Mouse (Mus musculus) erythroid progenitor cell, adult 5-6 weeks (primary cell): ENCODE measurements around the gene Hivep2. TPM values are rescaled to one million over a fixed set of nuclear protein-coding genes. Genes with fewer than 3 reads are reported as not detected.

Source experiments
- ATAC-seq: replicated peaks from 2 replicates; pipeline ENCODE4 v1.8.0; 2016; ENCODE audit warnings: moderate number of reproducible peaks, mild to moderate bottlenecking, moderate TSS enrichment, inconsistent platforms; ENCODE audit not compliant: poor library complexity, low FRiP score, severe bottlenecking
- total RNA-seq, 2 experiments: library from RNA; stranded (forward) in 1 of 2; stranded (reverse) in 1 of 2; fragments of 150-400 nt in 1 of 2; fragments of 186-747, 209-891 nt in 1 of 2; gene quantifications; 2 replicates each; pipeline versions ENCODE4 v1.2.3 to v1.2.4; 2015 to 2017; ENCODE audit warnings: low replicate concordance in 2 of 2

Hivep2 gene
- total RNA-seq (2015; ENCODE audit: low replicate concordance) (4.3 and 4.6 TPM in 2 replicates), total RNA-seq (2017; ENCODE audit: low replicate concordance) (1.3 and 1.5 TPM in 2 replicates)

DNA sequence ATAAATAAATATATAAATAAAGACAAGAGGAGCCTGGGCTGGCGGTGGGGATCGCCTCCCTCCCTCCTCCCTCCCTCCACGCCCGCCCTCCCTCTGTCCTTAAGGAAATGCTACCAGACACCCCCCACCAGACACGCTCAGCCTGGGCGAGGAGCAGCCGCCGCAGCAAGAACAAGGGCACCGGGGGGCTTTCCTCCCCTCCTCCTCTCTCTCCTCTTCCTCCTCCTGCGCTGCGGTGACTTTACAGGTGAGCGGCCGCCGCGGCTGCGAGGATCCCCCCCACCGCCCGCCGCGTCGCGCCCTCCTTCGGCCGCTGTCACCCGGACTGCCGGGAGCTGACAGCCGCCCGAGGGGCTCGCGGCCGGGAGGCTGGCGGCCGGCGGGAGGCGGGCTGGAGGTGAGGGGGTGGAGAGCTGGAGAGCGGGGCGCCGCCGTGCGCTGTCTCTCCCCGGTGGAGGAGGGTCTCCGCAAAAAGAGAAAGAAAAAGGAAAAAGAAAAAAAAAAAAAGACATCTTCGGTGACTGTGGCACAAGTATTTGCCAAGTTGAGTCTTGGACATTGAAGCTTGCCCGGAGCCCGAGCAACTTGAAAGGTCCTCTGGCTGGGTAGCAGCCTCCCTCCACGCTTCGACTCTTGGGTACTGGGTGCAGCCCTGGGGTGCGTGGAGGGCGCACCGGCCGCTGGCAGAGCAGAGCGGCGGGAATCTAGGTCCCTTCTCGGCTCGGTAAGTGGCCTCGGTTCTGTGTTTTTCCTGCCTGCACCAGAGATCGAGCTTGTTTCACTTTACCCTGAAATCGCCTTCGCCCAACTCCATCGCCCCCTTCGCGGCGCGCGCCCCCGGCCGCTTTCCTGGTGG is at the start of gene Hivep2:
Gene Hivep2, plus strand, starts transcription at position 102 of the 856 bp plus-strand sequence.
- no peak for ATAC-seq

DNA sequence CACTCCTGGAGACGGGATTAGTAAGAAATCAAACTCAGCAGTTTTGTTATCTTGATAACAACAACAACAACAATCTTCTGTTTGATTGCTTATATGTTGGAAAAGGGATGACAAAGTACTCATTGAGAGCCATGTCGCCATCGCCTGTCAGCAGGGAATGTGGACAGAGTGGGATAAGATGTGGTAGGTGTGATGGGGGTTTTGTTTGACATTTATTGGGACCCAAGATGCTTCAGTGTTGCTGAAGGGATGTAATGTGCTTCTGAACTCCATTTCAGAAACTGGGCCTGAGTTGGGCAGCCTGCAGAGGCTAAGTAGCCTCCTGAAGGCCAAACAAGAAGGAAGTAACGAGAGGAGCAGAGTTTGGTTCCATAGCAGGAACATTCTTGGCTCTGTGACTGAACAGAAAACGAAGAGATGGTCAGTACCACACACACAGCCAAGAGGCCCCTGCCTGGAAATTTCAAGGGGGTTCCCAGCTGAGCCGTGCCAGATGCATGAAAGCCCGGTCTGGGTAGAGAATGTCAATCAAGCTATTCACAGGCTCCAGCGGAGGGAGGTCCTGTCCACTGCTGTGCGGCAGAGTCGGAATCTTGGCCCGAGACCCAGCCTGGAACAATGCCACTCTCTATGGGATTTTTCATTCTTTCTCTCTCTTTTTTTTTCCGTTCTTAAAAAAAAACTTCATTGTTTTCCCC is 49.1 kb upstream of the Hivep2 start:
- no peak for ATAC-seq

DNA sequence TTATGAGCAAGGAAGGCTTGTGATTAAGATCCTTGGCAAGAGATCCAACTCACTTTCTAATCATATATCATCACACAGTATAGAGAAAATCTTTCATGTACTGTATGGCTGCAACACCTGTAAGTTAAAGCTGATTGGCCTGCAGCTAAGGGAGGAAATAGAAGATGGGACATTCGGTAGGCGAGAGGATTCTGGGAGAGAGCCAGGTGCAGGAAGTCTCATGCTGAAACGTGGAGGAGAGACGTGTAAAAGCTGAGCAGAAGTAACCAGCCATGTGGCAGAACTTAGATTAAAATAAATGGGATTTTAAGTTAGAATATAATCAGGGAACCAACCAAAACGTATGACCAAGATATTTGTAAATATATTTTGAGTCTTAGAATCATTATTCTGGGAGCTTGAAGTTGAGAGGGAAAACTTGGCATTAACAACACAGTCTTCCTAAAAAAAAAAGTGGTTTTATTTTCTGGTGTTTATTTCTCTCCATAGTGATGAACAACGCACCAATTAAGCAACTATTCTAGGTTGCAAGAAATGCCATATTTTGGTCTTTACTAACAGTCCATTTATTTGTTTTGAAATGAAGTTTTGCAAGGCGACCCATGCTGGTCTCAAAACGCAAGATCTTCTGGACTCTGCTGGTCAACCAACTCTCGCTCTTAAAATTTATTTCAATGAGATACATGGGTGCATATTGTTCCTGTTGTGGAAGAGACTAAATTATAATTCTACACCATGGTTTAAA is 44.1 kb upstream of the Hivep2 start:
- ATAC-seq = no peak

DNA sequence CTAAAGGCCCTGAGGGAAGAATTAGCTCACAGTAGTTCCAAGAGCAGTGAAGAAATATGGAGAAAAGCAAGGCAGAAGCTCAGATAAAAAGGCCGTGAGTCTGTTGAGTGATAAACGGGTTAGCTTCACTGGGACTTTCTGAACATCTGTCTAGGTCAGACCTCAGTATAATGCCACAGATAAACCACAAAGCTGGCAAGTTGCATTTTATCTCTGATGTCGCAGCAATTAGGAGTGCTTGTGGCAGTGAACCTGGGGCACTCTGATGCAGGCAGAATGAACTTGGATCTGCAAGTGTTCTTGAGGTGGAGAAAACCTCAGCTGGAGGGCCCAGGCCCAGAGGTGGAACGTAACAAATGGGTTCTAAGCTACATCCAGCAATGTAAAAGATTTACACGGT is 36.6 kb upstream of the Hivep2 start:
- no peak for ATAC-seq

DNA sequence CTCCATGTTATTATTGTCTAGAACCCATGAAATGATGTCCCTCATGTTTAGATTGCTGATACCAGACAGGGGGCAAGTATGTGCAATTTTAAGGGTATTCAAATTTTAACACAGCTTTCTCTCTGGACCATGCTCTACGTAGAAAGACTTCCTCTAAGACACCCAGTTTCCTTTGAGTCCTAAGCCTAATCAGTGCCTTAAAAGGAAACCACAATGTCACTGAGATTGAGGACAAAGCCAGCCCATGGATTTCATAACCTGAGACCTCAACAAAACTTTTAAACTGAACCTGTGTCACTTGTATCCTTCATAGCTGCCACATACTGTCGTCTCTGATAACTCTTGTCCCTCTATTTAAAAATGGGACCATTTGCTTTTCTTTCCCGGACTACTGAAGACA is 33.7 kb upstream of the Hivep2 start:
- ATAC-seq = no peak

DNA sequence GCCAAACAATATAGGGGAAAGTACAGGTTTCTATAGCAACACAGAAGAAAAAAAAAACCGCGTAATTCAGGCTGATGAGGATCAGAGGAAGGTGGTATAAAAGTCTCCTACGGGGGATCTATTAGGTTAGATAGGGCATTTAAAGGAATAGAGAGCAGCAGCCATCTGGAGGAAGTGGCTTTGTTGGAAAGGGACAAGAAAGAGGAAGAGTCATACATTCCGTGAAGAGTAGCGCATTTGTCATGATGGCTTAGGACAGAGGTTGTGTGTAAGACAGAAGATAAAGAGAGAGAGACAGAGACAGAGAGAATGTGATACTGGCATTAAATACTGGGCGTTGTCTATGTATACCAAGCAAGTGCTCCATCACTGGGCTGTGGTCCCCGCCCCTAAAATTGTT is 32.6 kb upstream of the Hivep2 start:
- ATAC-seq = no peak

DNA sequence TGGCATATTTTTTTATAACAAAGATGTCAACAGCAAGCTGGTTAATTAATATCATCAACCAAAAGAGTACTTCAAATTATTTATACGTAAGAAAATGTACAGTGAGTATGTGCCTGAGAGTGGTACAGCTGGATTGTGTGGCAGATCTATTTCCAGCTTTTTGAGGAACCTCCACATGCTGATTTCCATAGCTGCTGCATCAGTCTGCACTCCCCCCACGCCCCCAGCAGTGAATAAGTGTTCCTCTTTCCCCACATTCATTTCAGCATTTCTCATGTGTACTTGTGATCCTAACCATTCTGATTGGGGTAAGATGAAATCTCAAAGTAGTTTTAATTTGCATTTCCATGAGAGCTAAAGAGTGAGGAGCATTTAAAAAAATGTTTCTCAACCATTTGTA is 30.2 kb upstream of the Hivep2 start:
- no peak for ATAC-seq

DNA sequence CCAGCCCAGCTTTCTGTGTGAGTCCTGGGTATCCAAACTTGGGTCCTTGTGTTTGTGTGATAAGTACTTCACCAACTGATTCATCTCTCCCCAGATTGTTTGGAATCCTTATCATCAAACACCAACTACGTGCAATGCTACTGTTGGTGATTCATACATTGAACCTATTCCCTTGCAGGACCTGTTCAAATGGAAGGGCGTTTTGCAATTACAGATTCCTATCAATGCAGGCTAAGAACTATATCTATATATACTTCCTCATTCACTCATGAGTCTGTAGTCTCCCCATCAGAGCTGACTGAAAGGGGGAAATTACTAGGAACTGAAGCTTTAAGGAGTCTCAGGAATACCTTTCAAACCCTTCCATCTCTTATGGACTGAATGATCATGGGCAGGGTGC is 24.5 kb upstream of the Hivep2 start:
- no peak for ATAC-seq

DNA sequence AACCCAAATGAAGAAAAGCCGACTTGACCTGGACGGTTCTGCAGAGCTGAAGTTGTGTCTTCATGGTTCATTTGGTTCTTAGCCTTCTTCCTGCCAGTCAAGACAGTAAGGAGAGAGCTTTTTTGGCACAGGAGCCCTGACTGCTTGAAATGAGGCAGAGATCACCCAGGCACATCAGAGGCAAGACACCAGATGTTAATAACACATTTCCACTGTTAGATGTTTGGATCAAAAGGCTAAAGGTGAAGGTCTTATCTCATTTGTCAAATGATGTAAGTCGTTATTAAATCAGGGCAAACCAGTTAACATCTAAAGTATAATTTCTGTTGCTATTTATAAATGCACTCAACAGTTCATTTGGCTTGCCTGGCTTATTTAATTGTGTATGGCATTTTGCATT is 22.2 kb upstream of the Hivep2 start:
- ATAC-seq = no peak

DNA sequence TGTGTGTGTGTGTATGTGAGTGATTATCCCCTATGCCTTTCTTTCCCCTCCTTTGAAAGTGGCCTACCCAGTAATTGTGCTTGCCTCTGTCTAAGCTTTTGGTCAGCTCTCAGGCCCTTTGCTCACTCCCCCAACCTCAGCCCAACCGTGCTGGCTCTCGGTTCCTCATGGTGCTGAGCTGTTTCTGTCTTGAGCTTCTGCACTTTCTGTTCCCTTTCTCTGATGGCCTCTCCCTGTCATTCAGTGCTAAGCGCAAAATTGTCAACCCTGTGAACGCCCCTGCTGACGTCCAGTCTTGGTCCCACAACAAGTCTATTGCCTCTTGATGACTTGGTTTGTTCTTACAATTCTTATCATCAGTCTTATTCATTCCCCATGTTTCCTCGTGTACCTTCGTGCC is 19.4 kb upstream of the Hivep2 start:
- ATAC-seq = no peak

DNA sequence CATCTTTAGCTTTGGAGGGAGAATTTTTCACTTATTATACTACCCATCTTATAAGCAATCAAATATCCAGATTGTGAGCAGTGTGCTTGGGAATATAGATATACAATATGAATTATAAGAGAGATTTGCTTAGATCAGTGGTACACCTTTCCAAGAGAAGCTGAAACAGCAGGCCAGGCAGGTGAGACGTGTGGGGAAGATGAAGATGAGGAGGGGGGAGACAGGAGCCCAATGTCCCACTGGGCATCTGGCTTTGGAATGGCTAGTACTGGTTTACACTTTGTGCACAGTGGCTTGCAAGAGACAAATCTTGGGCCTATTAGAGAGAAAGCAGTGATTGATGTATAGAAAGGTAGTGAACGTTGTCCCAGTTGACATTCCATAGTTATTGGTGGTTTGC is 2.9 kb upstream of the Hivep2 start:
- ATAC-seq = no peak

DNA sequence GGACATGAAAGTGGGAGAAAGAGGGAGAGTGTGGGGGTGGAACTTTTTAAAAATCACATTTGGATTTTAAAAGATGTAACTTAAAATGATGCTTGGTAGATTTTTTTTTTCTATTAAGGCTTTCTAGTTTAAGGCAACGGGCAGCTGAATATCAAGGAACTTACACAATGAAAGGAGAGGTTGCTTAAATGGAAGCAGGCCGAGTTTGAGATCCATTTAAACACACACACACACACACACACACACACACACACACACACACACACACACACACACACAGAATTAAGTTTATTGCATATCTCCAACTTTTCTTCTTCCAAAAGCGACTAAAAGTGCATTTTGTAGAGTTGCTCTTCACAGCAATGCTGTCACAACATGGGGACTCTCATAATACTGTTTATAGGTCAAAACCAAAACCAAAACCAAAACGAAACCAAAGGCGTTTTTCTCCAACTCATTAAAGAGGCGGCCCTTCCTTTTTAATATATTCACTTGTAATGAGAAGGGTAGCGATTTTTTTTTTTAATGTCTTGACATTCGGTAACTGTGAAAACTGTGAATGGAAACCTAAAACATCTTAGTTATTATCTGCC is 1.9 kb upstream of the Hivep2 start:
- ATAC-seq = no peak

DNA sequence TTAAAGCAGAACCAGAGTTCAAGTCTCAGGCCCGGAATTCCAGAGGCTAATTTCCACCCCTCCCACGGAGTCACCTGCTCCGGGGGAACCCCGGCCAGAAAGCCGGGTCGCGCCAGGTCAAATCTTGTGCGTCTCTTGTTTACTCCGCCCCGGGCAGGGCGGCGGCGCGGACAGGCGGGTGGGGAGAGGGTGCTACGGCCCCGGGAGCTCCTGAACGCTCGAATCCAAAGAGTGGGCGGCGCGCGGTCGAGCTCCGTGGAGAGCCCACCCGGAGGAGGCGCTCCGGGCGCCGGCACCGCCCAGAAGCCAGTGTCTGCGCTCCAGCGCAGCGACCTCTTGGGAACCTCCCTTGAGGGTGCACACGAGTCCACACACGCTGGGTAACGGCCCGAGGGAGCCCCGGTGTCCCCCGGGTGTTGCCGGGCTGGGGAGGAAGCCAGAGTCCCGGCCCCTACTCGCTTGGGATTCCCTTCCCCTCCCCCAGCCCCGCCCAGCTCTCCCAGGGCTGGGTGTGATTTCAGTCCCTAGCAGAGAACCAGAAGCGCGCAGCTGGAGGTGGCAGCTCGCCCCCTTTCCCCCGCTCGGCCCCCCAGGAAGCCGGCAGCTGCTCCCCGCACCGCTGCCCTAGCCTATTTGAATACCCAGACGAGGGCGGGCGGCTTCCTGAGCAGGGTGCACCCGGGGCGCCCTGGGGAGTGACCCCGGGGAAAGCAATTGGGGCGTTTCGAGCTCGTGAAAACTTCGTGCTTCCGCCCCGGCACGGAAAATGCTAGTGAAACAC is 1.2 kb upstream of the Hivep2 start:
- no peak for ATAC-seq

DNA sequence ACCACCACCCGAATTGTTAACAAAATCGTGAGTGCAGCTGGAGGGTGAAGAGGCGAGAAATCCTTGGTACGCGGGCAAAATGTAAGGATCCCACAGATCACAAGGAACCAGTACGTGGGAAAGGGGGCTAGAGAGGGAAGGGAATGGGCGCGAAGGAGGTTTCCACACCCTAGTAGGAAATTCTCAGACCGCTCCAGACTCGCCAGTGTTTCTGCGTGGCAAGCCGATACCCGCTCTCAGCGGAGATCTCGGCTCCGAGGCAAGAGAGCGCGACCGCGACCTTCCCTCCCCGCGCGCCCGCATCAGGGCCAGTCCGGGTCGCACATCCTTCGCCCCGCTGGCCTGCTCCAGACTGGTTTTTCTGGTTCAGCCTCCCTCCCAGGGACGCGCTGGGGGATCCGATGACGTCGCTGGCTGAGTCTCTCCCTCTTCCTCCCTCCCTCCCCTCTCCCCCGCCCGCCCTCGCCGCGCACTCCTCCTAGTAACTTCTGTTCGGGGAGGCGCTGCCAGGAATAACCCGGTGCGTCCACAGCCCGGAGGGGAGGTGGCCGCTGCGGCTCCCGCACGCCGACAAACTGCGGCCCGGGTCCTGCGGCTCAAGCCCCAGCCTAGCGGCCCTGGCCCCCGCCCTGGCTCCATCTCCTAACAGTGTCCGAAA is 430 bp upstream of the Hivep2 start:
- ATAC-seq = no peak

DNA sequence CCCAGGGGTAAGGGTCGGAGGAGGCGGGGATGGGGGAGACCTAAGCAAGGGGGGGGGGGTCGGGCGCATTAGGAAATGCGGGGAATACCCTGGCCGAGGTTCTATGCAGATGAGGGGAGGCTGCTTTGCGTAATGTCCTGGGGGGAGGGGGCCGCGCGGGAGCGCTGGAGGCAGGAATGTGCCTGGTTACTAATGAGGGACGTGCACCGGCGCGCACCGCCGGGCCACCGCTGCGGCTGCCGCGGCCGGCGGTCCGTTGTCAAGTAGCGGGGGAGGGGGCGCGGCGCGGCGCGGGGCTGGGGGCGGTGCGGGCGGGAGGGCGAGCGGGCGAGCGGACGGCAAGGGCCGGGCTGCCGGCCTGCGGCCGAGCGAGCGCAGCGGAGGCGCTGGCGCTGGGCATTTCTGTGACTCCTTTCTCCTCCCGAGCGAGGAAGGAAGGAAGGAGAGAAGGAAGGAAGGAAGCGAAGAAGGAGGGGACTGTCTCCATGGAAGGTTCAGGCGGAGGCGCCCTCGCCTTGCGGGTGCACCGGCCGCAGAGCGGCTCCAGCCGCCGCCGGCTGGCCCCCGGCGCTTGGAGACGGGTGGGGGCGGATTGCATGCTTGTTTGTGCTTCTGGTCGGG is 1.1 kb downstream of the Hivep2 start:
- ATAC-seq = no peak

DNA sequence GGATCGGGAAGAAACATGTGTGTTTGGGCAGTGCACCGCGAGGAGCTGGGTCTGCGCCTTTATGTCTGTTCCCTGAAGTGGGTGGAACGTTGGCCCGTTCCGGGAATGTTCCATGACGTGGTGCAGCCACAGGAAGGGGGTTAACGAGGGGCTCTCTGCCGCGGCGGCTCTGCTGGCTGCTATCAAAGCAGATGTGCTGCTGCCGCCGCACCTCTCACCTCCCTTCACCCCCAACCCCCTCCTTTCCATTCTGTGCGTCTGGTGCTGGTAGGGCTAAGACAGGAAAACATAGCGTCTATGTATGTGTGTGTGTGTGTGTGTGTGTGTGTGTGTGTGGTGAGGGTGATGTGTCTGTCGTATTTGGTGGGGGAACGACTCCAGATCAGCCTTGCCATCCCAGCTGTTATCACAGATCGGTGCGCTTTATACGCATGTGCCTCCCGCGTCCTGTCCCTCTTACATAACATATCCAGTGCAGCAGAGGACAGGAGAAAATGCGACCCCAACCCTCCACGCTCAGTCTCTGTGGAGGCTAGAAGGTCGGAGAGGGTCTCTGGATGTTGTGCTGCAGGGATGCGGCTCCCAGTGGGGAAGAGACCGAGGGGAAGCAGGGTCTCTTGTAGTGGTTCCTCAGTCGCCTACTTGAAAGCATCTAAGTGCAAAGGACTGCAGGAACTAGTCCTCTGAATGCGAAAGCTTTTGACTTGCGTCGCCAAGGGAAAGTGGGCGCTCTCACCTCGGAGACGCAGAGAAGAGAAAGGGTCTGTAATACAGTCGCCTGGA is 1.8 kb downstream of the Hivep2 start:
- no peak for ATAC-seq

DNA sequence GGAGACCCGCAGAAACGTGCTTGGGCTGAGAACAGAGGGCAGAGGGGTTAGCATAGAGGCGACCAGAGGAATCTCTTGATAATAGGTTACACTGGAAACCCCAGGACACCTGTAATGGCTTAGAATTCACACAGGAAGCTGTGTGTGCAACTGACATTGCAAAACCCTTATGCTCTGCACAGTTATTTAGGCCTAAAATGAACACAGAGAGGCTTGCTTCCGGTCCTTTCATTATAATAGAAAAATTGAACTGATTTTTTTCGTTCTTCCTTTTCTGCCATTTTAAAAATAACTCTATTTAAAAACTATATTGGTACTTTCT is 2.3 kb downstream of the Hivep2 start:
- no peak for ATAC-seq

DNA sequence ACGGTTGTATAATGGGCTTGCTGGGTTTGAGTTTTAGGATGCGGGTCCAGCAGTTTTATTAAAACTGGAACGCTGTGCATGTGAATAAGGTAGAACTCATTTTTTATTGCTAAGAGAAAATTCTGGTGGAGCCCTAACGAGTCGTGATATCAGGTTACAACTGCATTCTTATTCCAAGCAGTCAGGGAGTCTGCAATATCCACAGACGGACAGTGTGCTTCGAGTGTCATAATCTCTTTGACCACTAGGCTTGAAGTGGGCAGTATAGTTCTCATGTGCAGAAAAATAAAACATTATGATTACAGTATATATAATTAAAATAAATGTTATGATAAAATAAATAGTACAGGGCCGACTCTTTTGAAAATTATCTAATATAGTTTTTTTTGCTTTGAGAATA is 3.1 kb downstream of the Hivep2 start:
- ATAC-seq = no peak
